Mouse (Mus musculus): Measurements from ENCODE around the gene Trem3. TPM values are rescaled to one million over a fixed set of nuclear protein-coding genes. Genes with fewer than 3 reads are reported as not detected.

The Trem3 gene
- polyA plus RNA-seq, 1 experiment: 1.3 TPM

DNA sequence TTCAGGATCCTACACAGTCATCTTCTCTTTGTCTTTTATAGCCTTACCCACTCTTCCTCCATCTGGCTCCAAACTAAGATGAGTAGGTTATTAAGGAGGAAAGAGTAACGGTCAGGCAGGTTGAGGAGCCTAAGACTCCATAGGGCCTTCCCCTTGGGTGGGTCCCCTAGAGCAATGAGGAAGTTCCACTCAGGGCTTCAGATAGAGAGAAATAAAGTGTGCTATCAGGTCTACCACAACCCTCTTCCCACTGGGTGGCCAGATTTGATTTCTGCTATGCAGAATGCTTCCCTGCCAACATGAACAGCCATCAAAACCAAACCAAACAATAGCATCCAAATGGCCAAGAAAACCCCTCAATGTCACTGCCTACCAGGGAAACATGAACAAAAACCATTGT lies 20.0 kb downstream of the Trem3 start:
- 79% methylated on average over 1 of the region's 1 CpGs for WGBS
- no peak overlapping the region for H3K4me3 ChIP-seq (replicated peaks; ENCODE audit: extremely low read depth, low read depth, low read length)
- TF ChIP-seq POLR2A (IDR thresholded peaks at IDR 0.05; ENCODE audit: borderline replicate concordance, extremely low read depth, low read depth, low read length): no peak
- no peak for TF ChIP-seq CTCF (IDR thresholded peaks at IDR 0.05; ENCODE audit: insufficient read depth, low read length)
- DNase-seq: no peak
- H3K4me1 ChIP-seq (ENCODE audit: control insufficient read depth, insufficient read depth, low read length): no peaks in the 10 kb centered on the region

DNA sequence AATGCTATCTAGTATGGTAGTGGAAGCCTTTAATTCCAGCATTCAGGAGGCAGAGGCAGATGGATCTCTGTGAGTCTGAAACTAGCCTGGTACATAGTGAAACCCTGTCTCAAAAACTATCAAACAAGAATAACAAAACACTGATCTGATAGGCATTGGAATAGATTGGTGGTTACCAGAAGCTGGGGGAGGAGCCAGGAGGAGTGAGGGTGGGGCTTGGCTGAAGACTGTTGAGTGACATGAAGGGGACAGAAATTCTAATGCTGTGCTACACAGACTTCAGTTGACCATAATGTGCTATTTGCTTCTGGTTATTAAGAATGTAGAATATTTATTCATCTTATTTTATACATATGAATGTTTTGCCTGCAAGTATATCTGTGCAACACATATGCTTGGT lies 20.7 kb downstream of the Trem3 start:
- Histone ChIP-seq H3K4me3 (replicated peaks; ENCODE audit: extremely low read depth, low read depth, low read length) (no peak overlapping the region), H3K4me1 (ENCODE audit: control insufficient read depth, insufficient read depth, low read length) (no peaks in the 10 kb centered on the region)
- DNase-seq: no peak
- no peak for TF ChIP-seq CTCF (IDR thresholded peaks at IDR 0.05; ENCODE audit: insufficient read depth, low read length)
- no peak for TF ChIP-seq POLR2A (IDR thresholded peaks at IDR 0.05; ENCODE audit: borderline replicate concordance, extremely low read depth, low read depth, low read length)

DNA sequence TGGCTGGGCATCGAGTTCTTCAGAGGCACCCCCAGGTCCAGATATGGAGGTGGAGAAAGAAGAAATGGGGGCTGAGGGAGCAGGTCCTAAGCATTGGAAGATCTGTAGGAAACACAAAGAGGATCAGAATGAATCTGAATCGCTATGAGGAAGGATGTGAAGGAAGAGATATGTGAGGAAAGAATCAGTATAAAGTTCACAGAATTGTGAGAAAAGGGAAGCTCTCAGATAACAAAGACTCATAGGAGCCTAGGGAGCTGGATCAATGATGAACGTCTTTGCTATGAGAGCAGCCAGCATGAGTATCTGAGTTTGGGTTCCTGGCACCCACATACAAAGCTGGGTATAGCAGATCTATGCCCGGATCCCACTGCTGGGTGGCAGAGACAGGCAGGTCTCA lies 22.3 kb downstream of the Trem3 start:
- TF ChIP-seq POLR2A (IDR thresholded peaks at IDR 0.05; ENCODE audit: borderline replicate concordance, extremely low read depth, low read depth, low read length): no peak
- TF ChIP-seq CTCF (IDR thresholded peaks at IDR 0.05; ENCODE audit: insufficient read depth, low read length): no peak
- no peak overlapping the region for H3K4me3 ChIP-seq (replicated peaks; ENCODE audit: extremely low read depth, low read depth, low read length)
- 65% methylated on average over 4 of the region's 4 CpGs for WGBS
- H3K4me1 ChIP-seq (ENCODE audit: control insufficient read depth, insufficient read depth, low read length): no peaks in the 10 kb centered on the region
- DNase-seq: no peak

DNA sequence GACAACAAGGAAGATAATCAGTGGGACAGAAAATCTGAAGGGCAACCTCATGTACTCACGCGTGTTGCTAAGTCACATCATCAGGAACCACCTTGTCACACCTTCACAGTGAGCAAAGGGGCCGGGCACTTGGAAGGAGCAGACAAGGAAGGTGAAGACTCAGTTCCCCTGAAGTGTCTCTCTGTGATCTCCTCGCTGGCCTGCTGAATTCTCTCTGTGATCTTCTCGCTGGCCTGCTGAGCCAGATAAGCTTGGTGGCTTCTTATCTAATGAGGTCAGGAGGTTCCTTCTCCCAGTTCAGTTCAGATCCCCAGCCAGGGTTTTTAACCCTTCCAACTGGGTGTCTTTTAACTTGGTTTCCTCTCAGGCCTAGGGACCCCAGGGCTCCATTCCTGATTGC lies 24.6 kb downstream of the Trem3 start:
- Histone ChIP-seq H3K4me3 (replicated peaks; ENCODE audit: extremely low read depth, low read depth, low read length) (no peak overlapping the region), H3K4me1 (ENCODE audit: control insufficient read depth, insufficient read depth, low read length) (no peaks in the 10 kb centered on the region)
- 51% methylated on average over 5 of the region's 5 CpGs for WGBS
- TF ChIP-seq CTCF (IDR thresholded peaks at IDR 0.05; ENCODE audit: insufficient read depth, low read length): no peak
- no peak for TF ChIP-seq POLR2A (IDR thresholded peaks at IDR 0.05; ENCODE audit: borderline replicate concordance, extremely low read depth, low read depth, low read length)
- no peak for DNase-seq

DNA sequence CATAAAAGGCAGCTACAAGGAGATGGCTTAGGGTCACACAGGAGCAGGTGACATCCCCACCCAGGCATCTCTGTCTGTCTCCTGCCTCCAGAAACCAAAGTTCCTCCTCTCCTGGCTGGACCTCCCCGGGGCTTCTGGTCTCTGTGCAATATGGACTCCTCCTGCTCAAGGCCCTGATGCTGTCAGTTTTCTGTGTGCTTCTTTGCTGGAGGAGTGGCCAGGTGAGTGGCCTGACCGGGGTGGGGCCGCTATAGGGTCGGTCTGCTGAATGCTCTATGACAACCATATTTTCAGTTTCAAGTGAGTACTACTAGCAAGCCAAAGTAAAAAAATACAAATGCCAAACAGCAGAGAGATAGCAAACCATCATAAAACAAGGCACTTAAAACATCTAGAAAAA lies 25.0 kb downstream of the Trem3 start:
- 86% methylated on average over 4 of the region's 4 CpGs for WGBS
- TF ChIP-seq POLR2A (IDR thresholded peaks at IDR 0.05; ENCODE audit: borderline replicate concordance, extremely low read depth, low read depth, low read length): no peak
- no peak for TF ChIP-seq CTCF (IDR thresholded peaks at IDR 0.05; ENCODE audit: insufficient read depth, low read length)
- H3K4me1 ChIP-seq (ENCODE audit: control insufficient read depth, insufficient read depth, low read length): no peaks in the 10 kb centered on the region
- H3K4me3 ChIP-seq (replicated peaks; ENCODE audit: extremely low read depth, low read depth, low read length): no peak overlapping the region
- DNase-seq: no peak

DNA sequence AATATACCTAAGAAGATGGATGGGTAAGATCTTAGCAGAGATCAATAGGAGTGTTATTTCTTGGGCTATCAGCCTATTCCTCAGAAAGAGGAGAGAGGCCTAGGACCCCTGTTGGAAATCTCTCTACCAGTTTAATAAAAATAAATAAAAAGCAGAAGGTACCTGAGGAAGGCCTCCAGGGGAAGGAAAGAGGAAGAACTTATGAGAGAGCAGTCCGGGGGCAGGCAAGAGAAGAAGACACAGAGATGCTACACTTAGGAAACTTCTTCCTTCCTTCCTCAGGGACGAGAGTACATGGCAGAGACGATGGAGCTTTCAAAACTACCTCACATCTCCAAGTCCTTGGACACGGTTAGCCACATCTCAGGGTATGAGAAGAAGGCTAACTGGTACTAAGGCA lies 26.5 kb downstream of the Trem3 start:
- DNase-seq: no peak
- Histone ChIP-seq H3K4me1 (ENCODE audit: control insufficient read depth, insufficient read depth, low read length) (no peaks in the 10 kb centered on the region), H3K4me3 (replicated peaks; ENCODE audit: extremely low read depth, low read depth, low read length) (no peak overlapping the region)
- WGBS: 63% methylated on average over 4 of the region's 4 CpGs
- TF ChIP-seq CTCF (IDR thresholded peaks at IDR 0.05; ENCODE audit: insufficient read depth, low read length): no peak
- TF ChIP-seq POLR2A (IDR thresholded peaks at IDR 0.05; ENCODE audit: borderline replicate concordance, extremely low read depth, low read depth, low read length): no peak

DNA sequence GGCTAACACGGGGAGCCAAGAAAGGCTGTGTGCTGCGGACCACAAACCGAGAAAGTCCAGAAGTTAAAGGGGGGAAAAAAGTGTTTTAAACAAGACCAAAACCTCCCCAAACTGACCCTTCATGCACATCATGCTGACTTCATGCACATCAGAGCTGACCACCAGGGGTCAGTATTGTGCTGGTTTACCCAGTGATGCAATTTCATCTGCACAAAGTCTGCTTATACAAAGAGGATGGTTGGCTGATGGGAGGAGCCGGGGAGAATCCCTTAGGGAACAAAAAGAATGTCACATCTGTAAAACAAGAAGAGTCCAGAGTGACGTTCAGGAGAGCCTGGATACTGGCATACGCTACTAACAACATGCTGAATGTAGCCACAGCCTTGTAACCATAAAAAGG lies 27.3 kb downstream of the Trem3 start:
- no peak for TF ChIP-seq POLR2A (IDR thresholded peaks at IDR 0.05; ENCODE audit: borderline replicate concordance, extremely low read depth, low read depth, low read length)
- TF ChIP-seq CTCF (IDR thresholded peaks at IDR 0.05; ENCODE audit: insufficient read depth, low read length): peak; percentile 63
- DNase-seq: peak; percentile 64
- WGBS: 29% methylated on average over 6 of the region's 6 CpGs
- H3K4me3 ChIP-seq (replicated peaks; ENCODE audit: extremely low read depth, low read depth, low read length): no peak overlapping the region
- no peaks in the 10 kb centered on the region for H3K4me1 ChIP-seq (ENCODE audit: control insufficient read depth, insufficient read depth, low read length)

DNA sequence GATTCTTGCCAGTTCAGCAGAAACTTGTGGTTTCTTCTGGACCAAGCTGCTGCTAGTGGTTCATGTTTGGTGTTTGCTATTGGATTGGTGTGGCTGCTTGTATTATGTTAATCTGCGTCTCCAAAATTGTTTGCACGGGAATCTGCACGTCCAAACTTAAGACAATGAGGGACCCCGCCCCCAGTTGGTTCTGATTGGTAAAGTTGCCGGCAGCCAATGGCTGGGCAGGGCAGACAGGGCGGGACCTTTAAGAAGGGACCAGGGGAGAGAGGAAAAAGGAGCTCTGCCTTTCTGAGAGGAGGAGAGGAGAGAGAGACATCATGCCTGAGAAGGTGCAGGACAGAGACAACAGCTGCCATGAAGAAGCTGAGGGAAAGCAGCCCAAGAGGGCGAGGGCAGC lies 28.2 kb downstream of the Trem3 start:
- no peak for DNase-seq
- Histone ChIP-seq H3K4me3 (replicated peaks; ENCODE audit: extremely low read depth, low read depth, low read length) (no peak overlapping the region), H3K4me1 (ENCODE audit: control insufficient read depth, insufficient read depth, low read length) (no peaks in the 10 kb centered on the region)
- WGBS: 53% methylated on average over 7 of the region's 7 CpGs
- TF ChIP-seq POLR2A (IDR thresholded peaks at IDR 0.05; ENCODE audit: borderline replicate concordance, extremely low read depth, low read depth, low read length) (no peak), CTCF (IDR thresholded peaks at IDR 0.05; ENCODE audit: insufficient read depth, low read length) (no peak)

DNA sequence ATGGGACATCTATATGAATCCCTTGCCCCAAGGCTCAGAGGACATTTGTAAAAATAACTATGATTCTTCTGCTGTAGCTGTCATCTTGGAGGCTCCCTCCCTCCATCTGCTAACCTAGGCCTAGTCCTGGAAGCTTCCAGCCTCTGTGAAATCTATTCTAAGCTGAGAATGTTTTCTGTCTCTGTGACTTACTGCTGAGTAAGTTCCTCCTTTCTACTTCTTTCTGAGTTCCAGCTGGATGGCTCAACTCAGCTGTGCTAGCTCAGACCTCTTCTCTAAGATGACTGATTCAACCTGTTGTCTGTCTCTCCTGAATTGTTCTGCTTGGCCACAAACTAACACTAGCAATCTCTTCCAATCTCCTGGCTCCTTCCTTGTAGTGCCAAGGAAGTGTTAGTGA lies 30.8 kb downstream of the Trem3 start:
- no peak overlapping the region for H3K4me3 ChIP-seq (replicated peaks; ENCODE audit: extremely low read depth, low read depth, low read length)
- no peak for DNase-seq
- TF ChIP-seq CTCF (IDR thresholded peaks at IDR 0.05; ENCODE audit: insufficient read depth, low read length) (no peak), POLR2A (IDR thresholded peaks at IDR 0.05; ENCODE audit: borderline replicate concordance, extremely low read depth, low read depth, low read length) (no peak)
- no peaks in the 10 kb centered on the region for H3K4me1 ChIP-seq (ENCODE audit: control insufficient read depth, insufficient read depth, low read length)

DNA sequence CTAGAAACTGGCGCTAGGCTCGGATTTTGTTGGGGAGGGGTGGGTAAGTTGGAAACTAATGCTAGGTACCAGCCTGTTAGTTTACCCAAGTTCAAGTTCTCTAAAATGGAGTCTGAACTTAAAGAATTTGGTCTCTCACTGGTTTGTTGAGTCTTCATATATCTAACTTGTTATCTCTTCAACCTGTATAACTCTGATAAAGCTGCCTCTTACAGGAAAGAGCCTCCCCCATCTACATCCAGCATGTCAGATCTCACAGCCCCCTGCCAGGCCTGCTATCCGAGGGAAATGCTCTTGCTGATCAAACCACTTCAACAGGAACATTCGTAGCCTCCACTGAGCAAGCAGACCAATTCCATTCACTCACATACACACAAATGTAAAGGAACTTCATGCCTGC lies 31.4 kb downstream of the Trem3 start:
- TF ChIP-seq CTCF (IDR thresholded peaks at IDR 0.05; ENCODE audit: insufficient read depth, low read length) (no peak), POLR2A (IDR thresholded peaks at IDR 0.05; ENCODE audit: borderline replicate concordance, extremely low read depth, low read depth, low read length) (no peak)
- 79% methylated on average over 4 of the region's 4 CpGs for WGBS
- H3K4me3 ChIP-seq (replicated peaks; ENCODE audit: extremely low read depth, low read depth, low read length): no peak overlapping the region
- no peaks in the 10 kb centered on the region for H3K4me1 ChIP-seq (ENCODE audit: control insufficient read depth, insufficient read depth, low read length)
- no peak for DNase-seq
